Mouse (Mus musculus) megakaryocyte, adult 5-6 weeks (primary cell): Measurements from ENCODE around the gene Pnliprp2. TPM values are rescaled to one million over a fixed set of nuclear protein-coding genes. Genes with fewer than 3 reads are reported as not detected.

Experiments used
- ATAC-seq: 2 replicates; pipeline ENCODE4 v1.8.0; 2016; ENCODE audit warnings: mild to moderate bottlenecking, inconsistent platforms; ENCODE audit not compliant: poor library complexity, severe bottlenecking
- total RNA-seq, 2 experiments: library from RNA; stranded (forward) in 1 of 2; stranded (reverse) in 1 of 2; fragments of 153-499, 151-499 nt in 1 of 2; fragments of 221-1000, 200-1000 nt in 1 of 2; gene quantifications; 2 replicates each; pipeline versions ENCODE4 v1.2.3 to v1.2.4; 2015 to 2017

The Pnliprp2 gene
- total RNA-seq (2015): not detected in 2 replicates
- total RNA-seq (2017): not detected in 2 replicates

GRCm38 (mm10) chr19:58759423-58759822 lies at the start of gene Pnliprp2:
TSS of gene Pnliprp2 (plus strand) at chr19:58759719.
- ATAC-seq: no peak

- no peak for ATAC-seq
These were observed 41.6 kb upstream of the Pnliprp2 start for GRCm38 (mm10) chr19:58717925-58718324.

GRCm38 (mm10) chr19:58720439-58720838 lies 39.1 kb upstream of the Pnliprp2 start:
- ATAC-seq: no peak

GRCm38 (mm10) chr19:58726551-58726950 lies 33.0 kb upstream of the Pnliprp2 start:
- no peak for ATAC-seq

GRCm38 (mm10) chr19:58727756-58728155 lies 31.8 kb upstream of the Pnliprp2 start:
- ATAC-seq: no peak

- no peak for ATAC-seq
These were observed 31.0 kb upstream of the Pnliprp2 start, which contains the start of gene Pnliprp1 for GRCm38 (mm10) chr19:58728445-58729031. TSS of gene Pnliprp1 (plus strand) at chr19:58728887.

GRCm38 (mm10) chr19:58733216-58733615 lies 26.3 kb upstream of the Pnliprp2 start:
- no peak for ATAC-seq

- no peak for ATAC-seq
These were observed 21.4 kb upstream of the Pnliprp2 start for GRCm38 (mm10) chr19:58738111-58738510.

GRCm38 (mm10) chr19:58741036-58741435 lies 18.5 kb upstream of the Pnliprp2 start:
- ATAC-seq: no peak

- ATAC-seq: no peak
These were observed 16.8 kb upstream of the Pnliprp2 start for GRCm38 (mm10) chr19:58742711-58743110.

- peak; percentile 76 for ATAC-seq
These were observed 15.8 kb upstream of the Pnliprp2 start for GRCm38 (mm10) chr19:58743736-58744135.

- no peak for ATAC-seq
These were observed 12.0 kb upstream of the Pnliprp2 start for GRCm38 (mm10) chr19:58747498-58748000.

- no peak for ATAC-seq
These were observed 8.7 kb upstream of the Pnliprp2 start for GRCm38 (mm10) chr19:58750822-58751221.

GRCm38 (mm10) chr19:58751504-58751903 lies 8.0 kb upstream of the Pnliprp2 start:
- ATAC-seq: no peak

- ATAC-seq: no peak
These were observed 648 bp upstream of the Pnliprp2 start for GRCm38 (mm10) chr19:58758871-58759270.

- ATAC-seq: no peak
These were observed 2.8 kb downstream of the Pnliprp2 start for GRCm38 (mm10) chr19:58762316-58762715.

- ATAC-seq: peak; percentile 38; the same call in 1 of the 2 replicates
These were observed 3.5 kb downstream of the Pnliprp2 start for GRCm38 (mm10) chr19:58762848-58763541.

- ATAC-seq: no peak
These were observed 7.8 kb downstream of the Pnliprp2 start for GRCm38 (mm10) chr19:58767329-58767728.

GRCm38 (mm10) chr19:58776461-58776860 lies 16.9 kb downstream of the Pnliprp2 start:
- no peak for ATAC-seq

- no peak for ATAC-seq
These were observed 22.0 kb downstream of the Pnliprp2 start for GRCm38 (mm10) chr19:58781566-58781965.

GRCm38 (mm10) chr19:58783938-58784337 lies 24.4 kb downstream of the Pnliprp2 start:
- peak; percentile 86 for ATAC-seq

- no peak for ATAC-seq
These were observed 29.7 kb downstream of the Pnliprp2 start for GRCm38 (mm10) chr19:58789194-58789593.
